Mouse (Mus musculus) megakaryocyte progenitor cell, adult 5-6 weeks (primary cell): Measurements from ENCODE around the gene Slc34a2. TPM values are rescaled to one million over a fixed set of nuclear protein-coding genes. Genes with fewer than 3 reads are reported as not detected.

Experiments
- ATAC-seq: replicated peaks from 2 replicates; pipeline ENCODE4 v1.8.0; 2016; ENCODE audit warnings: mild to moderate bottlenecking, moderate TSS enrichment, inconsistent platforms; ENCODE audit not compliant: poor library complexity
- total RNA-seq, 2 experiments: library from RNA; stranded (forward) in 1 of 2; stranded (reverse) in 1 of 2; fragments of 157-497, 149-512 nt in 1 of 2; fragments of 200-1000 nt in 1 of 2; gene quantifications; 2 replicates each; pipeline versions ENCODE4 v1.2.3 to v1.2.4; 2015 to 2017

The Slc34a2 gene
- total RNA-seq, 2 experiments from 2014 or later = not detected

GRCm38 (mm10) chr5:53025276-53025973 lies 12.5 kb upstream of the Slc34a2 start:
- no peak for ATAC-seq

- no peak for ATAC-seq
These were observed 6.5 kb upstream of the Slc34a2 start for GRCm38 (mm10) chr5:53031346-53031745.

- no peak for ATAC-seq
These were observed 4.3 kb downstream of the Slc34a2 start for GRCm38 (mm10) chr5:53042034-53042748.

GRCm38 (mm10) chr5:53042771-53043371 lies 5.0 kb downstream of the Slc34a2 start:
- no peak for ATAC-seq

- no peak for ATAC-seq
These were observed 5.8 kb downstream of the Slc34a2 start for GRCm38 (mm10) chr5:53043716-53044115.

GRCm38 (mm10) chr5:53047951-53048350 lies 10.1 kb downstream of the Slc34a2 start:
- no peak for ATAC-seq

- no peak for ATAC-seq
These were observed 10.7 kb downstream of the Slc34a2 start for GRCm38 (mm10) chr5:53048599-53048998.

- 0 out of 2 replicates have a peak, but pooled peaks have one; percentile 11 for ATAC-seq
These were observed 11.2 kb downstream of the Slc34a2 start for GRCm38 (mm10) chr5:53049046-53049445.

GRCm38 (mm10) chr5:53050963-53051362 lies 13.1 kb downstream of the Slc34a2 start:
- no peak for ATAC-seq

- ATAC-seq = no peak
These were observed 15.4 kb downstream of the Slc34a2 start for GRCm38 (mm10) chr5:53053246-53053645.

- no peak for ATAC-seq
These were observed 23.8 kb downstream of the Slc34a2 start for GRCm38 (mm10) chr5:53061532-53062130.

GRCm38 (mm10) chr5:53074553-53074952 lies 36.7 kb downstream of the Slc34a2 start:
- no peak for ATAC-seq

GRCm38 (mm10) chr5:53078453-53078852 lies 40.6 kb downstream of the Slc34a2 start:
- ATAC-seq = no peak

GRCm38 (mm10) chr5:53087452-53087851 lies 49.6 kb downstream of the Slc34a2 start:
- no peak for ATAC-seq

GRCm38 (mm10) chr5:53091331-53091730 lies 53.5 kb downstream of the Slc34a2 start:
- ATAC-seq = no peak

- no peak for ATAC-seq
These were observed 64.1 kb downstream of the Slc34a2 start for GRCm38 (mm10) chr5:53101848-53102473.

- no peak for ATAC-seq
These were observed 66.4 kb downstream of the Slc34a2 start for GRCm38 (mm10) chr5:53104177-53104855.

- no peak for ATAC-seq
These were observed 67.8 kb downstream of the Slc34a2 start for GRCm38 (mm10) chr5:53105716-53106115.

GRCm38 (mm10) chr5:53106125-53106524 lies 68.2 kb downstream of the Slc34a2 start:
- ATAC-seq = no peak

GRCm38 (mm10) chr5:53106731-53107130 lies 68.8 kb downstream of the Slc34a2 start:
- no peak for ATAC-seq
